Comparison of ENCODE assay signal across 23 mouse cellular contexts in genomic region chr19:43472781-43473180, GRCm38 (mm10). TPM values are rescaled to one million over a fixed set of nuclear protein-coding genes. Genes with fewer than 3 reads are reported as not detected.
A peak's percentile ranks its signal among the peaks of the same experiment; 100 is the strongest.
DNase-seq lines count a peak whose midpoint lies in the region; ATAC-seq and TF ChIP-seq lines count a peak whose summit lies in the region.
"Had no signal": no experiment of that assay in that cellular context is flagged by ENCODE, and none has a peak within 500 bp of the region (broad histone marks: within the 10 kb centered on the region; RNA-seq: fewer than 3 reads in every experiment).

No protein-coding gene starts in this region.

- H3K9ac ChIP-seq in ES-E14 (ENCODE audit: insufficient read depth, low read depth, low read length, poor library complexity, severe bottlenecking), result peak overlapping the region; percentile 50; the same call in 1 of the 2 replicates
- H3K9ac ChIP-seq in neural tube, embryonic 15.5 days (replicated peaks), result no peak overlapping the region
- H3K9ac ChIP-seq: heart, embryonic 15.5 days; intestine, embryonic 15.5 days; limb, embryonic 12.5 days; liver, embryonic 15.5 days; lung, embryonic 15.5 days; midbrain, embryonic 12.5 days; neural tube, embryonic 13.5 days had no signal

- peak overlapping the region in 1 of 2 experiments; percentile 22; a peak in 2 of 4 replicates for H3K4me3 ChIP-seq in ES-E14 (ENCODE audit: insufficient read depth in 1 of 2, low read depth in 1 of 2, low read length in 2 of 2, poor library complexity in 1 of 2, severe bottlenecking in 1 of 2)
- no peak overlapping the region for H3K4me3 ChIP-seq in cerebellum, adult 2 months (replicated peaks; ENCODE audit: insufficient read depth, low read depth, low read length)
- H3K4me3 ChIP-seq in neural tube, embryonic 15.5 days (replicated peaks), result no peak overlapping the region
- H3K4me3 ChIP-seq: erythroblast, embryonic 14.5 days; gastrocnemius, adult 2 months; heart, embryonic 15.5 days; intestine, embryonic 15.5 days; limb, embryonic 12.5 days; liver, embryonic 15.5 days; lung, embryonic 15.5 days; midbrain, embryonic 12.5 days; neural tube, embryonic 13.5 days had no signal

- H3K27ac ChIP-seq in ES-E14 (ENCODE audit: insufficient read depth, low read depth, low read length, poor library complexity, severe bottlenecking), result peak overlapping the region; percentile 60
- H3K27ac ChIP-seq in cerebellum, adult 2 months (ENCODE audit: insufficient read depth, low read length), result no peak overlapping the region
- H3K27ac ChIP-seq in neural tube, embryonic 15.5 days (replicated peaks), result no peak overlapping the region
- H3K27ac ChIP-seq: gastrocnemius, adult 2 months; heart, embryonic 15.5 days; hindbrain, postnatal 0 days; intestine, embryonic 15.5 days; limb, embryonic 12.5 days; liver, embryonic 15.5 days; lung, embryonic 15.5 days; midbrain, embryonic 12.5 days; neural tube, embryonic 13.5 days had no signal

- no peak for DNase-seq in cerebellum, postnatal 4 days (ENCODE audit: low spot score in 2 of 2)
- DNase-seq in ES-E14 (ENCODE audit: low read depth, low spot score), result no peak
- peak; percentile 80 to 91 for DNase-seq in cerebellum, adult 2 months
- peak; percentile 85 to 89 for DNase-seq in cerebellum, postnatal 14 days
- no peak for DNase-seq in B cell, adult 2 months
- DNase-seq in gastrocnemius, adult 8-10 months (ENCODE audit: low spot score in 2 of 2), result no peak
- DNase-seq: gastrocnemius, adult 2 months; kidney, adult 9 months; kidney, postnatal 14 days; layer of hippocampus, adult 9-11 months; lung, postnatal 36 days had no signal

- in situ Hi-C loops in ES-E14 (cut with MboI; ENCODE audit: low sequenced_read_pairs in 2 of 2, unreplicated experiment in 2 of 2), result no loop called here

- TF ChIP-seq CTCF in cerebellum, adult 2 months (IDR thresholded peaks at IDR 0.05; ENCODE audit: borderline replicate concordance, insufficient read depth, low read depth, low read length), result no peak

- no peak overlapping the region for H3K4me2 ChIP-seq in neural tube, embryonic 15.5 days
- H3K4me2 ChIP-seq: heart, embryonic 15.5 days; intestine, embryonic 15.5 days; limb, embryonic 12.5 days; liver, embryonic 15.5 days; lung, embryonic 15.5 days; midbrain, embryonic 12.5 days; neural tube, embryonic 13.5 days had no signal

- 16% methylated on average over 7 of the region's 7 CpGs for WGBS in cerebellum, adult 2 months
- WGBS in neural tube, embryonic 15.5 days, result 96% methylated on average over 7 of the region's 7 CpGs

- H3K9me3 ChIP-seq in ES-E14 (ENCODE audit: control insufficient read depth, insufficient read depth, low read depth, low read length), result no peaks in the 10 kb centered on the region
- no peaks in the 10 kb centered on the region for H3K9me3 ChIP-seq in neural tube, embryonic 15.5 days (replicated peaks)
- H3K9me3 ChIP-seq: heart, embryonic 15.5 days; intestine, embryonic 15.5 days; limb, embryonic 12.5 days; liver, embryonic 15.5 days; lung, embryonic 15.5 days; midbrain, embryonic 12.5 days; neural tube, embryonic 13.5 days had no signal

- no peak for TF ChIP-seq POLR2A in cerebellum, adult 2 months (IDR thresholded peaks at IDR 0.05; ENCODE audit: borderline replicate concordance, insufficient read depth, low read length)

- H3K36me3 ChIP-seq in ES-E14 (ENCODE audit: control insufficient read depth, insufficient read depth, low read length, poor library complexity, severe bottlenecking), result no peaks in the 10 kb centered on the region
- H3K36me3 ChIP-seq in neural tube, embryonic 15.5 days, result peaks cover 17% of the 10 kb centered on the region; the same call in 1 of the 2 replicates
- H3K36me3 ChIP-seq: heart, embryonic 15.5 days; intestine, embryonic 15.5 days; limb, embryonic 12.5 days; liver, embryonic 15.5 days; lung, embryonic 15.5 days; midbrain, embryonic 12.5 days; neural tube, embryonic 13.5 days had no signal

- H3K4me1 ChIP-seq in ES-E14 (ENCODE audit: control insufficient read depth in 2 of 2, insufficient read depth in 2 of 2, low read length in 2 of 2, poor library complexity in 1 of 2), result peaks cover 6 to 9% of the 10 kb centered on the region in 2 experiments; a peak in 3 of 4 replicates
- H3K4me1 ChIP-seq in cerebellum, adult 2 months (ENCODE audit: control insufficient read depth, insufficient read depth, low read length), result peaks cover 49% of the 10 kb centered on the region
- peaks cover 9% of the 10 kb centered on the region for H3K4me1 ChIP-seq in neural tube, embryonic 15.5 days
- H3K4me1 ChIP-seq: intestine, embryonic 15.5 days; limb, embryonic 12.5 days; liver, embryonic 15.5 days; lung, embryonic 15.5 days; midbrain, embryonic 12.5 days had no signal

- peak; percentile 73; the same call in 1 of the 2 replicates for ATAC-seq in cerebellum, adult (ENCODE audit: insufficient number of reproducible peaks, low FRiP score, low TSS enrichment)
- no peak for ATAC-seq in neural tube, embryonic 15.5 days (ENCODE audit: low FRiP score)
- ATAC-seq: forebrain, embryonic 16.5 days; hindbrain, postnatal 0 days; intestine, embryonic 15.5 days had no signal

- no peaks in the 10 kb centered on the region for H3K27me3 ChIP-seq in cerebellum, adult 2 months (ENCODE audit: control insufficient read depth, insufficient read depth, low read length)
- no peaks in the 10 kb centered on the region for H3K27me3 ChIP-seq in neural tube, embryonic 15.5 days (replicated peaks)
- H3K27me3 ChIP-seq: heart, embryonic 15.5 days; intestine, embryonic 15.5 days; limb, embryonic 12.5 days; liver, embryonic 15.5 days; lung, embryonic 15.5 days; midbrain, embryonic 12.5 days; neural tube, embryonic 13.5 days had no signal

TF ChIP-seq in ES-E14, 5 proteins besides CTCF, POLR2A, EP300 and RAD21:
- TF ChIP-seq CHD2 (IDR thresholded peaks at IDR 0.05; ENCODE audit: low read depth, low read length) (no peak), MAFK (IDR thresholded peaks at IDR 0.05; ENCODE audit: insufficient read depth, low read depth, low read length) (no peak), HCFC1 (IDR thresholded peaks at IDR 0.05; ENCODE audit: borderline replicate concordance, insufficient read depth, low read length) (no peak), ZNF384 (IDR thresholded peaks at IDR 0.05; ENCODE audit: low read depth, low read length) (no peak), ZC3H11A (IDR thresholded peaks at IDR 0.05; ENCODE audit: borderline replicate concordance, low read depth, low read length) (no peak)

RNA-seq across cellular contexts. Expression of gene Cnnm1, which starts 32.5 kb away (rescaled TPM):
- 2.6 TPM in 2 replicates for total RNA-seq in ES-E14 (2012; rRNA removed)
- polyA plus RNA-seq in cerebellum, adult 2 months (2012; rRNA removed), result 80.2 and 86.8 TPM in 2 replicates
- total RNA-seq in gastrocnemius, adult 8-10 months (2022), result under 1 TPM in 3 of 4 experiments, not detected in 1; 0.07 to 0.11 (median 0.08) TPM
- 4.9 and 5.1 TPM in 2 replicates for polyA plus RNA-seq in neural tube, embryonic 15.5 days (2015; fragmentation: Nextera tagmentation; extraction: Ambion mirVana)
- polyA plus RNA-seq: erythroblast, embryonic 14.5 days had no signal

RNA-seq across cellular contexts. Expression of gene Got1, which starts 51.6 kb away (rescaled TPM):
- total RNA-seq in ES-E14 (2012; rRNA removed), result 77.3 and 81.8 TPM in 2 replicates
- polyA plus RNA-seq in cerebellum, adult 2 months (2012; rRNA removed), result 501 and 528 TPM in 2 replicates
- 100 to 1,000 TPM; 284 to 461 (median 369) TPM for total RNA-seq in gastrocnemius, adult 8-10 months (2022)
- 118 and 127 TPM in 2 replicates for polyA plus RNA-seq in neural tube, embryonic 15.5 days (2015; fragmentation: Nextera tagmentation; extraction: Ambion mirVana)

Comparison
In these comparisons a context has a peak if more than half of its experiments do, and no peak if none do; other contexts are left out.
1. DNase-seq: peak in cerebellum, adult 2 months (2 of 2) and cerebellum, postnatal 14 days (2 of 2); none in cerebellum, postnatal 4 days (0 of 2), ES-E14 (single experiment), B cell, adult 2 months (0 of 2) and gastrocnemius, adult 8-10 months (0 of 2).